Mouse (Mus musculus) liver, embryonic 14.5 days (tissue): ENCODE results near the gene Litaf.

Experiments
- CTCF ChIP-seq: IDR thresholded peaks from 2 replicates; pipeline ENCODE4 v1.5.1; 2016; ENCODE audit warnings: antibody characterized with exemption, low read depth, control low read depth
- EP300 ChIP-seq: IDR thresholded peaks from 2 replicates; pipeline ENCODE4 v1.6.1; 2016; ENCODE audit warnings: antibody characterized with exemption, low read depth

DNA sequence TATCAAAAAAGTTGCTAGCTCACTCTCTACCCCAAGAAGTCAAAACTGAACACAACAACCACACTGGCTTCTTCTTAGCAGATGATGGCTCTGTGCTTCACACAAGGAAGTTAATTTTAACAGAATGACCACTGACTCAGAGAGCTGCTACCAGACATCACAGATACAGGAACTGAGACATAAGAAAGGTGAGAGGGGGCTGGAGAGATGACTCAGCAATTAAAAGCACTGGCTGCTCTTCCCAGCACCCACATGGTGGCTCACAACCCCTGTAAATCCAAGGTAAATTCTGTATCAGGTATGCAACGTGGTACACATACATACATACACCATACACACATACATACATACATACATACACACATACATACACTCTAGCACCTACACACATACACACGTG is 100.9 kb downstream of the Litaf start:
- TF ChIP-seq CTCF (no peak), EP300 (no peak)
